Mouse (Mus musculus): ENCODE data around the gene Scai.

- TF ChIP-seq POLR2A (IDR thresholded peaks at IDR 0.05; ENCODE audit: low read depth, low read length) (peak; percentile 68), USF1 (IDR thresholded peaks at IDR 0.05; ENCODE audit: low read depth, low read length) (no peak), CTCF (conservative IDR thresholded peaks at IDR 0.05 in 1 of 2, IDR thresholded peaks at IDR 0.05 in 1 of 2; ENCODE audit: low read depth in 2 of 2, low read length in 2 of 2) (peak; percentile 34 to 96; a peak in 3 of 4 replicates)
Observed at GRCm38 (mm10) chr2:39190561-39191056, at the start of gene Scai.
